Mouse (Mus musculus) left cerebral cortex, adult 18-20 months (tissue): ENCODE measurements at regions not wholly inside any gene's neighbourhood (a gene's known extent, or its start where the extent isn't known, plus 50 kb on each side); places are given as distances from the start of the nearest gene placed in this dataset.

Experiments
- DNase-seq, 2 experiments: peaks; one replicate each; pipeline ENCODE4 v3.0.0; 2021 to 2022; ENCODE audit warnings: low spot score in 2 of 2, mixed read lengths in 1 of 2

- no peak for DNase-seq
These were observed 153.2 kb downstream of the Matn1 start for GRCm38 (mm10) chr4:131097421-131097820.

GRCm38 (mm10) chr4:131100093-131100795, 156.1 kb downstream of the Matn1 start:
- DNase-seq: no peak

GRCm38 (mm10) chr4:131100796-131101156, 156.6 kb downstream of the Matn1 start:
- no peak for DNase-seq

- peak; percentile 8 for DNase-seq
These were observed 158.0 kb downstream of the Matn1 start for GRCm38 (mm10) chr4:131102163-131102562.

GRCm38 (mm10) chr4:131107127-131107857, 163.1 kb downstream of the Matn1 start:
- peak in 1 of 2 experiments; percentile 14 for DNase-seq

GRCm38 (mm10) chr4:131112536-131112935, 168.4 kb downstream of the Matn1 start:
- DNase-seq: no peak

GRCm38 (mm10) chr4:131113727-131114303, 169.6 kb downstream of the Matn1 start:
- no peak for DNase-seq

GRCm38 (mm10) chr4:131115247-131115646, 171.1 kb downstream of the Matn1 start:
- DNase-seq: no peak

- DNase-seq: no peak
These were observed 174.4 kb downstream of the Matn1 start for GRCm38 (mm10) chr4:131118586-131118985.

- DNase-seq: no peak
These were observed 175.4 kb downstream of the Matn1 start for GRCm38 (mm10) chr4:131119621-131120020.

- DNase-seq: no peak
These were observed 176.5 kb downstream of the Matn1 start for GRCm38 (mm10) chr4:131120680-131121079.

GRCm38 (mm10) chr4:131125975-131126374, 181.8 kb downstream of the Matn1 start:
- DNase-seq: no peak

- no peak for DNase-seq
These were observed 182.7 kb downstream of the Matn1 start for GRCm38 (mm10) chr4:131126901-131127300.

- no peak for DNase-seq
These were observed 184.5 kb downstream of the Matn1 start for GRCm38 (mm10) chr4:131128646-131129045.

GRCm38 (mm10) chr4:131132201-131132600, 188.0 kb downstream of the Matn1 start:
- no peak for DNase-seq

- DNase-seq: peak; percentile 31 to 33
These were observed 188.6 kb downstream of the Matn1 start for GRCm38 (mm10) chr4:131132781-131133180.

- DNase-seq: no peak
These were observed 191.7 kb downstream of the Matn1 start for GRCm38 (mm10) chr4:131135841-131136240.

- DNase-seq: peak in 1 of 2 experiments; percentile 5
These were observed 194.7 kb downstream of the Matn1 start for GRCm38 (mm10) chr4:131138891-131139290.

GRCm38 (mm10) chr4:131141890-131142465, 197.8 kb downstream of the Matn1 start:
- DNase-seq: no peak

GRCm38 (mm10) chr4:131145507-131145906, 201.3 kb downstream of the Matn1 start:
- no peak for DNase-seq

- DNase-seq: no peak
These were observed 204.0 kb downstream of the Matn1 start for GRCm38 (mm10) chr4:131148042-131148747.
